Mouse (Mus musculus) kidney, adult 2 months (tissue): Measurements from ENCODE around the gene Ovol1. TPM values are rescaled to one million over a fixed set of nuclear protein-coding genes. Genes with fewer than 3 reads are reported as not detected.
A peak's percentile ranks its signal among the peaks of the same experiment; 100 is the strongest.

Experiments
- DNase-seq: peaks from one replicate; pipeline ENCODE4 v3.0.0; 2021
- H3K27ac ChIP-seq: fragments of 200-500 bp; 2 replicates; pipeline ENCODE4 v1.5.1; 2012; ENCODE audit warnings: low read depth, low read length, control low read depth, inconsistent platforms; ENCODE audit not compliant: insufficient read depth
- H3K27me3 ChIP-seq: fragments of 200-500 bp; replicated peaks from 2 replicates; pipeline ENCODE4 v1.6.1; 2012; ENCODE audit warnings: mild to moderate bottlenecking, moderate library complexity, low read length, inconsistent platforms; ENCODE audit not compliant: control insufficient read depth, insufficient read depth
- H3K36me3 ChIP-seq: fragments of 200-500 bp; 2 replicates; pipeline ENCODE4 v1.6.1; 2012; ENCODE audit warnings: mild to moderate bottlenecking, moderate library complexity, low read length, inconsistent platforms; ENCODE audit not compliant: control insufficient read depth, insufficient read depth
- H3K4me1 ChIP-seq: fragments of 200-500 bp; 2 replicates; pipeline ENCODE4 v1.6.1; 2011; ENCODE audit warnings: low read length; ENCODE audit not compliant: control insufficient read depth, insufficient read depth
- H3K4me3 ChIP-seq: fragments of 200-500 bp; 2 replicates; pipeline ENCODE4 v1.5.1; 2011; ENCODE audit warnings: mild to moderate bottlenecking, low read depth, low read length, control low read depth; ENCODE audit not compliant: insufficient read depth
- CTCF ChIP-seq: fragments of 200-500 bp; conservative IDR thresholded peaks from 2 replicates; pipeline ENCODE4 v1.5.1; 2011; ENCODE audit warnings: low read depth, mild to moderate bottlenecking, control low read depth, low read length, moderate library complexity, mixed read lengths; ENCODE audit not compliant: insufficient read depth, insufficient read length
- POLR2A ChIP-seq: fragments of 200-500 bp; IDR thresholded peaks from one replicate; pipeline ENCODE4 v1.6.1; 2011; ENCODE audit warnings: low read depth, low read length, control low read depth
- WGBS: fragments of 180-500 bp; shearing (Covaris S2); methylation state at CpG from one replicate; pipeline ENCODE4 v1.1.7; 2018; 5-methylcytosine and 5-hydroxymethylcytosine counted together
- polyA plus RNA-seq: library from polyadenylated mRNA; depleted of rRNA; stranded (reverse); fragments of >200 nt; gene quantifications from 2 replicates; pipeline ENCODE4 v1.2.3, GENCODE M21; 2012

Gene Ovol1
- polyA plus RNA-seq, 1 experiment = 9.0 TPM

GRCm38 (mm10) chr19:5568470-5569140 lies 8.2 kb upstream of the Ovol1 start:
- 4% methylated on average over 27 of the region's 27 CpGs for WGBS
- peak; percentile 88 for DNase-seq
- peak overlapping the region; percentile 82 for H3K4me3 ChIP-seq
- H3K27ac ChIP-seq = no peak overlapping the region
- H3K4me1 ChIP-seq = peaks cover 16% of the 10 kb centered on the region; the same call in 1 of the 2 replicates
- TF ChIP-seq CTCF (peak; percentile 83), POLR2A (no peak)
- no peaks in the 10 kb centered on the region for H3K27me3 ChIP-seq
- no peaks in the 10 kb centered on the region; the same call in 1 of the 2 replicates for H3K36me3 ChIP-seq

GRCm38 (mm10) chr19:5567534-5568469 lies 7.4 kb upstream of the Ovol1 start, which contains the start of gene Ap5b1:
Ap5b1 (plus strand) TSS chr19:5568025.
- Histone ChIP-seq H3K4me3 (peak within 1 kb of the TSS; percentile 82), H3K4me1 (peaks cover 16% of the 10 kb centered on the region; the same call in 1 of the 2 replicates)
- WGBS = 1% methylated on average over 102 of the region's 102 CpGs

GRCm38 (mm10) chr19:5567180-5567533 lies 6.7 kb upstream of the Ovol1 start:
- H3K27ac ChIP-seq = peak overlapping the region; percentile 98
- H3K4me1 ChIP-seq = peaks cover 13% of the 10 kb centered on the region; the same call in 1 of the 2 replicates
- TF ChIP-seq CTCF (no peak), POLR2A (no peak)
- no peak for DNase-seq
- H3K4me3 ChIP-seq = peak overlapping the region; percentile 82
- WGBS = 1% methylated on average over 26 of the region's 26 CpGs
- no peaks in the 10 kb centered on the region; the same call in 1 of the 2 replicates for H3K36me3 ChIP-seq
- no peaks in the 10 kb centered on the region for H3K27me3 ChIP-seq

More at GRCm38 (mm10) chr19:5567534-5568469, 7.4 kb upstream of the Ovol1 start, which contains the start of gene Ap5b1:
- DNase-seq = peak; percentile 95
- H3K36me3 ChIP-seq = no peaks in the 10 kb centered on the region; the same call in 1 of the 2 replicates
- peak; percentile 74 for TF ChIP-seq CTCF
- TF ChIP-seq POLR2A = no peak
- peak within 1 kb of the TSS; percentile 98 for H3K27ac ChIP-seq
- H3K27me3 ChIP-seq = no peaks in the 10 kb centered on the region

- no peaks in the 10 kb centered on the region for H3K27me3 ChIP-seq
- H3K27ac ChIP-seq = peak overlapping the region; percentile 98; the same call in 1 of the 2 replicates
- no peaks in the 10 kb centered on the region; the same call in 1 of the 2 replicates for H3K36me3 ChIP-seq
- DNase-seq = peak; percentile 89
- H3K4me1 ChIP-seq = peaks cover 17% of the 10 kb centered on the region; the same call in 1 of the 2 replicates
- 65% methylated on average over 5 of the region's 5 CpGs for WGBS
- H3K4me3 ChIP-seq = no peak overlapping the region
- TF ChIP-seq POLR2A = no peak
- no peak for TF ChIP-seq CTCF
These were observed 5.9 kb upstream of the Ovol1 start for GRCm38 (mm10) chr19:5566316-5566715.

GRCm38 (mm10) chr19:5562776-5563175 lies 2.3 kb upstream of the Ovol1 start:
- Histone ChIP-seq H3K27me3 (no peaks in the 10 kb centered on the region), H3K27ac (no peak overlapping the region), H3K4me1 (peaks cover 19% of the 10 kb centered on the region; the same call in 1 of the 2 replicates), H3K4me3 (no peak overlapping the region), H3K36me3 (no peaks in the 10 kb centered on the region)
- TF ChIP-seq POLR2A (no peak), CTCF (no peak)
- peak; percentile 58 for DNase-seq
- 60% methylated on average over 10 of the region's 10 CpGs for WGBS

- no peak for DNase-seq
- TF ChIP-seq POLR2A (no peak), CTCF (no peak)
- Histone ChIP-seq H3K4me1 (peaks cover 16% of the 10 kb centered on the region; the same call in 1 of the 2 replicates), H3K4me3 (no peak overlapping the region), H3K36me3 (no peaks in the 10 kb centered on the region), H3K27me3 (no peaks in the 10 kb centered on the region), H3K27ac (peak overlapping the region; percentile 76)
- 20% methylated on average over 3 of the region's 3 CpGs for WGBS
These were observed 1.4 kb upstream of the Ovol1 start for GRCm38 (mm10) chr19:5561886-5562285.
